Mouse (Mus musculus): Measurements from ENCODE around the gene Slc17a3. TPM values are rescaled to one million over a fixed set of nuclear protein-coding genes. Genes with fewer than 3 reads are reported as not detected.

Slc17a3 gene
- polyA plus RNA-seq, 1 experiment from 2014 or later: not detected

GRCm38 (mm10) chr13:23867000-23867399 is 27.8 kb downstream of the Slc17a3 start:
- Histone ChIP-seq H3K4me1 (ENCODE audit: insufficient read depth, low read depth, low read length) (peaks cover 5% of the 10 kb centered on the region; the same call in 1 of the 2 replicates), H3K9me3 (ENCODE audit: low read length) (no peaks in the 10 kb centered on the region), H3K4me2 (replicated peaks; ENCODE audit: low read depth, low read length) (no peak overlapping the region), H3K36me3 (ENCODE audit: insufficient read depth, low read length) (no peaks in the 10 kb centered on the region), H3K9ac (replicated peaks; ENCODE audit: low read depth) (no peak overlapping the region), H3K27ac (ENCODE audit: low read length) (no peak overlapping the region), H3K4me3 (ENCODE audit: low read depth, low read length) (no peak overlapping the region), H3K27me3 (replicated peaks; ENCODE audit: insufficient read depth, low read length) (no peaks in the 10 kb centered on the region)
- no peak for DNase-seq (ENCODE audit: low spot score)
- TF ChIP-seq CTCF (IDR thresholded peaks at IDR 0.05): no peak
- no peak for TF ChIP-seq EP300 (IDR thresholded peaks at IDR 0.05)
- WGBS: 77% methylated on average over 6 of the region's 6 CpGs
- ATAC-seq: no peak

GRCm38 (mm10) chr13:23867405-23867804 is 28.2 kb downstream of the Slc17a3 start, which contains the start of gene Slc17a1:
Gene Slc17a1, plus strand, starts transcription at chr13:23867750.
- H3K4me3 ChIP-seq (ENCODE audit: low read depth, low read length): no peak within 1 kb of the TSS
- no peaks in the 10 kb centered on the region for H3K36me3 ChIP-seq (ENCODE audit: insufficient read depth, low read length)
- H3K4me2 ChIP-seq (replicated peaks; ENCODE audit: low read depth, low read length): no peak within 1 kb of the TSS
- TF ChIP-seq CTCF (IDR thresholded peaks at IDR 0.05) (no peak), EP300 (IDR thresholded peaks at IDR 0.05) (no peak)
- DNase-seq (ENCODE audit: low spot score): no peak
- no peaks in the 10 kb centered on the region for H3K9me3 ChIP-seq (ENCODE audit: low read length)
- no peak within 1 kb of the TSS for H3K27ac ChIP-seq (ENCODE audit: low read length)
- WGBS: 78% methylated on average over 7 of the region's 7 CpGs
- H3K27me3 ChIP-seq (replicated peaks; ENCODE audit: insufficient read depth, low read length): no peaks in the 10 kb centered on the region
- ATAC-seq: no peak
- H3K9ac ChIP-seq (replicated peaks; ENCODE audit: low read depth): no peak within 1 kb of the TSS
- H3K4me1 ChIP-seq (ENCODE audit: insufficient read depth, low read depth, low read length): peaks cover 5% of the 10 kb centered on the region; the same call in 1 of the 2 replicates

GRCm38 (mm10) chr13:23868790-23869533 is 29.7 kb downstream of the Slc17a3 start:
- Histone ChIP-seq H3K9me3 (ENCODE audit: low read length) (no peaks in the 10 kb centered on the region), H3K4me3 (ENCODE audit: low read depth, low read length) (no peak overlapping the region), H3K4me2 (replicated peaks; ENCODE audit: low read depth, low read length) (no peak overlapping the region), H3K9ac (replicated peaks; ENCODE audit: low read depth) (no peak overlapping the region), H3K36me3 (ENCODE audit: insufficient read depth, low read length) (no peaks in the 10 kb centered on the region), H3K27ac (ENCODE audit: low read length) (no peak overlapping the region), H3K4me1 (ENCODE audit: insufficient read depth, low read depth, low read length) (peaks cover 5% of the 10 kb centered on the region; the same call in 1 of the 2 replicates), H3K27me3 (replicated peaks; ENCODE audit: insufficient read depth, low read length) (no peaks in the 10 kb centered on the region)
- TF ChIP-seq CTCF (IDR thresholded peaks at IDR 0.05) (no peak), EP300 (IDR thresholded peaks at IDR 0.05) (no peak)
- no peak for DNase-seq (ENCODE audit: low spot score)
- ATAC-seq: no peak
- 80% methylated on average over 8 of the region's 8 CpGs for WGBS

GRCm38 (mm10) chr13:23869996-23870395 is 30.8 kb downstream of the Slc17a3 start:
- WGBS: 66% methylated on average over 3 of the region's 3 CpGs
- H3K9me3 ChIP-seq (ENCODE audit: low read length): no peaks in the 10 kb centered on the region
- H3K27ac ChIP-seq (ENCODE audit: low read length): no peak overlapping the region
- H3K36me3 ChIP-seq (ENCODE audit: insufficient read depth, low read length): no peaks in the 10 kb centered on the region
- no peak for DNase-seq (ENCODE audit: low spot score)
- no peak for ATAC-seq
- TF ChIP-seq CTCF (IDR thresholded peaks at IDR 0.05) (no peak), EP300 (IDR thresholded peaks at IDR 0.05) (no peak)
- H3K4me1 ChIP-seq (ENCODE audit: insufficient read depth, low read depth, low read length): peaks cover 5% of the 10 kb centered on the region; the same call in 1 of the 2 replicates
- H3K27me3 ChIP-seq (replicated peaks; ENCODE audit: insufficient read depth, low read length): no peaks in the 10 kb centered on the region
- H3K4me2 ChIP-seq (replicated peaks; ENCODE audit: low read depth, low read length): no peak overlapping the region
- H3K4me3 ChIP-seq (ENCODE audit: low read depth, low read length): no peak overlapping the region
- no peak overlapping the region for H3K9ac ChIP-seq (replicated peaks; ENCODE audit: low read depth)

- WGBS: 53% methylated on average over 5 of the region's 5 CpGs
- no peaks in the 10 kb centered on the region for H3K9me3 ChIP-seq (ENCODE audit: low read length)
- no peaks in the 10 kb centered on the region for H3K4me1 ChIP-seq (ENCODE audit: insufficient read depth, low read depth, low read length)
- H3K27me3 ChIP-seq (replicated peaks; ENCODE audit: insufficient read depth, low read length): no peaks in the 10 kb centered on the region
- no peak for ATAC-seq
- no peak overlapping the region for H3K27ac ChIP-seq (ENCODE audit: low read length)
- no peak overlapping the region for H3K4me3 ChIP-seq (ENCODE audit: low read depth, low read length)
- H3K9ac ChIP-seq (replicated peaks; ENCODE audit: low read depth): no peak overlapping the region
- no peak overlapping the region for H3K4me2 ChIP-seq (replicated peaks; ENCODE audit: low read depth, low read length)
- DNase-seq (ENCODE audit: low spot score): no peak
- no peaks in the 10 kb centered on the region for H3K36me3 ChIP-seq (ENCODE audit: insufficient read depth, low read length)
- TF ChIP-seq CTCF (IDR thresholded peaks at IDR 0.05): no peak
- TF ChIP-seq EP300 (IDR thresholded peaks at IDR 0.05): no peak
Observed at GRCm38 (mm10) chr13:23873141-23873540, 33.9 kb downstream of the Slc17a3 start.

- Histone ChIP-seq H3K4me3 (ENCODE audit: low read depth, low read length) (no peak overlapping the region), H3K9ac (replicated peaks; ENCODE audit: low read depth) (no peak overlapping the region), H3K36me3 (ENCODE audit: insufficient read depth, low read length) (no peaks in the 10 kb centered on the region), H3K4me1 (ENCODE audit: insufficient read depth, low read depth, low read length) (no peaks in the 10 kb centered on the region), H3K9me3 (ENCODE audit: low read length) (no peaks in the 10 kb centered on the region), H3K4me2 (replicated peaks; ENCODE audit: low read depth, low read length) (no peak overlapping the region), H3K27me3 (replicated peaks; ENCODE audit: insufficient read depth, low read length) (no peaks in the 10 kb centered on the region), H3K27ac (ENCODE audit: low read length) (no peak overlapping the region)
- WGBS: 76% methylated on average over 3 of the region's 3 CpGs
- DNase-seq (ENCODE audit: low spot score) (no peak), ATAC-seq (no peak)
- TF ChIP-seq CTCF (IDR thresholded peaks at IDR 0.05): no peak
- no peak for TF ChIP-seq EP300 (IDR thresholded peaks at IDR 0.05)
Observed at GRCm38 (mm10) chr13:23879106-23879505, 39.9 kb downstream of the Slc17a3 start.

Data from lung, postnatal 0 days (tissue).